Mouse (Mus musculus): ENCODE results near the gene Ppp1r3d. TPM values are rescaled to one million over a fixed set of nuclear protein-coding genes. Genes with fewer than 3 reads are reported as not detected.

Gene Ppp1r3d
- 1 to 10 TPM; 3.6 to 3.8 TPM for total RNA-seq (2023)

GRCm38 (mm10) chr2:178414261-178415149 is at the start of gene Ppp1r3d, which contains the start of gene Fam217b:
TSS of gene Ppp1r3d (minus strand) at chr2:178414472.
TSS of gene Fam217b (plus strand) at chr2:178414524.

DNA sequence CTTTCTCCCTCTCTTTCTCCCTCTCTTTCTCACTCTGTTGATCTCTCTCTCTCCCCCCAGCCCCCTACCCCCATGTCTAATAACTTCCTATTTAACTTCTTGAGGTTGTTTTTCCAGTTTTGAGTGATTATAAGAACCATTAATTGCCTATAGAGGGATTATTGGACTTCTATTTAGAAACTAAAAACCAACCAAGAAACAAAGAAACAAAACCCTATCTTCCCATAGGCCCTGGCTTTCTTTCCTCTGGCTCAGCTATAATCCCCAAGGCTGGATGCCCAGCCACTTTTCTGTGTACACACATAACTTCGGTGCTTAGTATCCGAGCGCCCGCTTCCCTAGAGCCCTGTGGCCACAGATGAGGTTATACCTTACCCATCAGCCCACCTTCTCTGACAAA is 16.0 kb upstream of the Ppp1r3d start, which contains the start of gene Cdh26:
TSS of gene Cdh26 (plus strand) at position 301 of the 400 bp plus-strand sequence.

DNA sequence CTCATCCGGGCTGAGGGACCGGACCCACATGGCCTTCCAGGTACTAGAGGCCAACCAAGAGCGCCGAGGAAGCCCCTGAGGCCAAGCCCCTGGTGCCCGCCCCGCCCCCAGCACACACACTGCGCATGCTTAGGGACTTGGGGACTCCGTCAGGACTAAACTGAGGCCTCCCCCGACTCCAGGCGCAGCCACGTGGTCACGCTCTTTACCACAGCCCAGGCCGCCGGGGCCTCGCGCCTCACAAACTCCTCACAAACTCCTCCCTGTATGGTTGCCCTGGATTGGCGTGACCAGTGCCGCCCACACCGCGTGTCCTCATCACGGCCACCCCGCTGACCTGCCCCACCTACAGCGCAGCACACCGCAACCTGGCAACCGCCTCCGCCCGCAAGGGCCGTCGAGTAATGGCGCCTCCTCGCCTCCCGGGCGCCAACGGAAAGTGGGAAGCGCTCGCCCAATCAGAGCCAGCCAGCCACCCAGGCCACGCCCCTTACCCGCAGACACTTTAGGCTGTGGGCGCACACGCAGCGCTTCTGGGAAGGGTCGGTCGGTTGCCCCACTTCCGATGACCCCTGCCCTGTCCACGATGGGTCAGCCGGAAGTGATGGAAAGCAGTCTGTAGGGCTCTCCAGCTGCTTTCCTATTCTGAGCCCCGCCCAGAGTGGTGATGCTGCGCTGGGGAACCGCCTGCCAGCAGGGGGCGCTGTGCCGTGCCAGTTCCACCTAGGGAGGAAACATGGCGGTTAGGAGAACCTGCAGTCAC is 7.0 kb downstream of the Ppp1r3d start, which contains the start of gene Sycp2:
TSS of gene Sycp2 (minus strand) at position 633 of the 763 bp plus-strand sequence.

Other genes starting within 250 kb of the Ppp1r3d start
- under 1 TPM; 0.09 to 0.71 TPM for gene Sycp2, start 6.8 kb downstream of the Ppp1r3d start, total RNA-seq (2023)
- gene Fam217b, start 52 bp upstream of the Ppp1r3d start, total RNA-seq (2023), result 10 to 100 TPM in 1 of 2 experiments, 1 to 10 TPM in 1; 7.3 to 11.1 TPM
- gene Cdh26, start 16.1 kb upstream of the Ppp1r3d start, total RNA-seq (2023), result not detected

Measured in monocyte, adult 59 days (primary cell).